Mouse (Mus musculus) mature B cell (primary cell): ENCODE data around the gene Tgfb1.

Experiments
- in situ Hi-C: fragments of 300-500 bp; cut with MboI; formaldehyde crosslinking; loops from 2 replicates; pipeline ENCODE4 v1.14.3; 2019

The Tgfb1 gene

DNA sequence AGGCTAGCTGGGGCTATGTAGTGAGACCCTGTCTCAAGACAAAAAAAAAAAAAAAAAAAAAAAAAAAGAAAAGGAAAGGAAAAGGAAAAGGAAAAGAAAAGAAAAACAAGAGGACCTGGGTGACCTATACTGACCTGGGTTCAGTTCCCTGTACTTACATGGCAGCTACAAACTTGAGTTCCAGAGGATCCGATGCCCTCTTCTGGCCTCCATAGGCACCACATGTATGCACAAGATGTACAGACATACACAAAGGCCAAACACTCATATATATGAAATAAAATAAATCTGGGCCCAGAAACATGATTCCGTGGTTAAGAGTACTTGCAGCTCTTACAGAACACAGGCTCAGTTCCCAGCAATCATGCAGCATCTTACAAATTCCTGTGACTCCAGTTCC, 50.1 kb downstream of the Tgfb1 start:
- in situ Hi-C loops, result no loop called here

DNA sequence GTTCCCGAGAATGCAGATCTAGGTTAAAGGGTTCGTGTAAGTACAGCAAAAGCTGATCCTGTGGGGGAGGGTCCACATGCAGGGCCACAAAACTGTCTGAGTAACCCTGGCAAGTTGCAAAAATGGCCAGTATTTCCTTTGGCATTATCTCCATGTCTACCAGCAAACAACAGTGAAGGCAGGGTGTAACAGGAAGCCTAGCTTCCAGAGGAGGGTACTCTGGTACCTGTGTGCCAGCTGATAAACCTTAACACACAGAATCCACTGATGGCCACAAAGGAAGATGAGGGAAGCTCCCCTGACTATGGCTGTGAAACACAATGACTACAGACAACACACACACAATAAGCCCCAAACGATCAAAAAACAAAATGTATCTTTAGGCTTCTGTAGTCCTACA, 51.5 kb downstream of the Tgfb1 start:
- in situ Hi-C loops, result no loop called here

DNA sequence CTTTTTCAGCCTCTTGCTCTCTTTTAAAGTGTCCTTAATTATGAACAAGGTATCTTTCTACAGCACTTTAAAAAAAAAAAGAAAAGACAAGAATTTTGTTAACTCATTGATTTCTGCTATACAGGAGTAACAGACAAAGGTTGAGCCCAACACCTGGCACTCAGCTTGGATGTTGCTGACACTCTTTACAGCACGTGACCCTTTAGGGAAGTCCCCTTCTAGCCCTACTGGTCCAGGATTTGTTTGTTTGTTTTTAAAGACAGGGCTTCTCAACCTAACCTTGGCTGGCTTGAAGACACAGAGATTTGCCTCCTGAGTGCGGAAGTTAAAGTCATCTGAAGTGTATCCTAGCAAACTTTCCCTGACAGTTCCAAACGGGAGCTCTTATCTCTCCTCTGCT, 60.0 kb downstream of the Tgfb1 start:
- in situ Hi-C loops, result no loop called here

DNA sequence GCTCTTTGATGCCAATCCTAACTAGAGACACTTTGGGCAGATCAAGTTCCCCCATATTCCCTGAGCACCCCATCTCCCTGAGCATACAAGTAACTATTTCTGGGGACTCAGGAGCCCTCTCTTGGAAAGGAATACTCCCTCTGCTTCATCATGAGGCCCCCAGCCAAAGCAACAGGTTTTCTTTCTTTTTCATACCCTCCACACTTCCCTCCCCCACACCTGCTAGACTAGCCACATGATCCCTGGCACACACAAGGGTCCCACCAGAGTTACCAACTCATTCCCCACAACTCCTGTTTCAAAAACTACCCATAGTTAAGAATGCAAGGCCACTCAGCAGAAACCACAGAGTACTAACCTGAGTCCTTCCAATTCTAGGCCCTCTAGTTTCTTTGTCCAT, 66.3 kb downstream of the Tgfb1 start:
- in situ Hi-C loops, result no loop called here

DNA sequence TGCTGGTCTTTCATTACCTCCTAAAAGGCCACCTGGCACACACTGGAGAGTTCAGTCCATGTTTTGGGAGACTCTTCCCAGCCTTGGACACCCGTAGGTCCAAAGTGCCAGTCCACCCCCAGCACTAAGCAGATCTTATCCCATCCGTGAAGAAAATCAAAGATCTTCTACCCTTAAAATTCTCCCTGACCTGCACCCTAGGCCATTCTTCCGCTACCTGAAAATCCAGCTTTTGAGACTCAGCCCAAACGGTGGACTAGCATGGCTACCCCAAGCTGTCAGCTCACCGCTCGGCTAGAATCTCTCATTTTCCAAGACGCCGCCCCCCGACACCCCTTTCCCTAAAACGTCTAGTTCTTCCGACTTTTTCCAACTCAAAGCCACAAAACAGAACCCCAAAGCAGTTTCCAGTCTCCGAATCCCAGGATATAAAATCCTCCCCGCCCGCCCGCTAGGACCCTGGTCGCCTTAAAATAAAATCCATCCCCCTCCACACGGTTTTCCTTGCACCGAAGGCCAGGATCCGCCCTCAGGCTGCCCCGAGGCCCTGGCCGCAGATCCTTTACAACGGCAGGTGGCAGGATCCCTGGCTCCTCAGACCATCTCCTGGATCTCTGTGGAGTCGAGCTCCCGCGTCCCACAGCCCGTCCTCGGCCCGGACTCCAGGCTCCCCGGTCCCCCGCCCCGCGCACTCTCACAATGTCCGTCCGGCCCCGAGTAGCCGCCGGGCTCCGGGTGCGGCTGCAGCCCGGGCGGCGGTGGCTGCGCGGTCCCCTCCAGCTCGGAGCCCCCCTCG, 67.0 kb downstream of the Tgfb1 start:
- in situ Hi-C loops, result no loop called here

DNA sequence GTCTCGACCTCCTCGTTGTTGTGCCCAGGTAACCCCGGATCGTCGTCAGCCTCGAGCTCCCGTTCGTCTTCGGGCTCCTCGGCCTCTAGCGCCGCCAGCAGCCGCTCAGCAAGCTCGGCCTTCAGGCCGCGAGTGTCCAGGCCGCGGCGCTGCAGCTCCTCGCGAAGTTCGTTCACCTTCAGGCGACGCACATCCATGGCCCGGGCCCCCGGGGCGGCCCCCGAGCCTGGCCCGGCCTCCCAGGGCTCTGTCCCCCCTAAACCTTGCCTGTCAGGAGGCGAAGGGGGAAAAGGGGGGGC, 67.6 kb downstream of the Tgfb1 start:
- in situ Hi-C loops, result no loop called here
